Mouse (Mus musculus) limb, embryonic 13.5 days (tissue): ENCODE results near the gene Echdc1. TPM values are rescaled to one million over a fixed set of nuclear protein-coding genes. Genes with fewer than 3 reads are reported as not detected.

Experiments used
- ATAC-seq: fragments of 200-750 bp; cut with Nextera tagmentation; 2 replicates; pipeline ENCODE4 v1.8.0; 2017; ENCODE audit warnings: low read depth, moderate number of reproducible peaks, moderate TSS enrichment; ENCODE audit not compliant: low FRiP score
- H3K27ac ChIP-seq: fragments of 300-500 bp; sonication (generic); 2 replicates; pipeline ENCODE4 v1.5.1; 2015; ENCODE audit warnings: inconsistent platforms, mild to moderate bottlenecking, moderate library complexity
- H3K27me3 ChIP-seq: fragments of 300-500 bp; sonication (generic); 2 replicates; pipeline ENCODE4 v1.6.1; 2015; ENCODE audit warnings: mild to moderate bottlenecking, inconsistent platforms
- H3K36me3 ChIP-seq: fragments of 300-500 bp; sonication (generic); 2 replicates; pipeline ENCODE4 v1.6.1; 2015; ENCODE audit warnings: inconsistent platforms, mild to moderate bottlenecking, moderate library complexity
- H3K4me1 ChIP-seq: fragments of 300-500 bp; sonication (generic); 2 replicates; pipeline ENCODE4 v1.6.1; 2015; ENCODE audit warnings: inconsistent platforms
- H3K4me2 ChIP-seq: fragments of 300-500 bp; sonication (generic); replicated peaks from 2 replicates; pipeline ENCODE4 v1.6.1; 2015; ENCODE audit warnings: inconsistent platforms, mild to moderate bottlenecking, moderate library complexity
- H3K4me3 ChIP-seq: fragments of 300-500 bp; sonication (generic); 2 replicates; pipeline ENCODE4 v1.5.1; 2015; ENCODE audit warnings: moderate library complexity, mild to moderate bottlenecking, inconsistent platforms
- H3K9ac ChIP-seq: fragments of 300-500 bp; sonication (generic); 2 replicates; pipeline ENCODE4 v1.6.1; 2015; ENCODE audit warnings: mild to moderate bottlenecking, inconsistent platforms
- H3K9me3 ChIP-seq: fragments of 300-500 bp; sonication (generic); 2 replicates; pipeline ENCODE4 v1.6.1; 2016; ENCODE audit warnings: inconsistent platforms
- WGBS: fragments of 180-500 bp; shearing (Covaris S2); methylation state at CpG from one replicate; pipeline ENCODE4 v1.1.7; 2015; 5-methylcytosine and 5-hydroxymethylcytosine counted together
- polyA plus RNA-seq: library from polyadenylated mRNA; unstranded; fragments of >200 nt; fragmentation: Nextera tagmentation; extraction: Ambion mirVana; gene quantifications from 2 replicates; pipeline ENCODE4 v1.2.1, GENCODE M21; 2015

Echdc1 gene
- 17.1 and 18.6 TPM in 2 replicates for polyA plus RNA-seq

GRCm38 (mm10) chr10:29313064-29313638 is at the start of gene Echdc1:
Gene Echdc1, plus strand, starts transcription at chr10:29313166.
- ATAC-seq = peak; percentile 96
- Histone ChIP-seq H3K4me2 (peak within 1 kb of the TSS; percentile 69), H3K27ac (peak within 1 kb of the TSS; percentile 81), H3K27me3 (no peaks in the 10 kb centered on the region), H3K4me3 (peak within 1 kb of the TSS; percentile 64), H3K4me1 (peaks cover 9% of the 10 kb centered on the region; the same call in 1 of the 2 replicates), H3K9ac (peak within 1 kb of the TSS; percentile 76), H3K9me3 (no peaks in the 10 kb centered on the region), H3K36me3 (no peaks in the 10 kb centered on the region)
- WGBS = under 1% methylated on average over 47 of the region's 49 CpGs

GRCm38 (mm10) chr10:29281736-29282135 is 31.2 kb upstream of the Echdc1 start:
- Histone ChIP-seq H3K4me3 (no peak overlapping the region), H3K36me3 (no peaks in the 10 kb centered on the region), H3K9ac (no peak overlapping the region), H3K27ac (no peak overlapping the region), H3K4me2 (no peak overlapping the region), H3K9me3 (no peaks in the 10 kb centered on the region), H3K27me3 (no peaks in the 10 kb centered on the region), H3K4me1 (no peaks in the 10 kb centered on the region)
- no peak for ATAC-seq
- 64% methylated on average over 1 of the region's 1 CpGs for WGBS

- Histone ChIP-seq H3K36me3 (no peaks in the 10 kb centered on the region), H3K4me3 (no peak overlapping the region), H3K4me2 (no peak overlapping the region), H3K27me3 (no peaks in the 10 kb centered on the region), H3K9ac (no peak overlapping the region), H3K4me1 (no peaks in the 10 kb centered on the region), H3K27ac (no peak overlapping the region), H3K9me3 (no peaks in the 10 kb centered on the region)
- WGBS = 68% methylated on average over 1 of the region's 1 CpGs
- no peak for ATAC-seq
These were observed 27.2 kb upstream of the Echdc1 start for GRCm38 (mm10) chr10:29285757-29286156.

- H3K27ac ChIP-seq = no peak overlapping the region
- H3K4me1 ChIP-seq = no peaks in the 10 kb centered on the region
- H3K36me3 ChIP-seq = no peaks in the 10 kb centered on the region
- no peak overlapping the region for H3K9ac ChIP-seq
- no peak overlapping the region for H3K4me3 ChIP-seq
- H3K27me3 ChIP-seq = no peaks in the 10 kb centered on the region
- no peak overlapping the region for H3K4me2 ChIP-seq
- WGBS = 90% methylated on average over 4 of the region's 4 CpGs
- no peak for ATAC-seq
- H3K9me3 ChIP-seq = no peaks in the 10 kb centered on the region
These were observed 10.7 kb upstream of the Echdc1 start for GRCm38 (mm10) chr10:29302230-29302629.

- WGBS = 72% methylated on average over 4 of the region's 4 CpGs
- no peak overlapping the region for H3K9ac ChIP-seq
- no peaks in the 10 kb centered on the region for H3K9me3 ChIP-seq
- peak overlapping the region; percentile 69 for H3K4me2 ChIP-seq
- peaks cover 9% of the 10 kb centered on the region; the same call in 1 of the 2 replicates for H3K4me1 ChIP-seq
- ATAC-seq = no peak
- H3K27me3 ChIP-seq = no peaks in the 10 kb centered on the region
- no peak overlapping the region for H3K27ac ChIP-seq
- no peak overlapping the region for H3K4me3 ChIP-seq
- H3K36me3 ChIP-seq = no peaks in the 10 kb centered on the region
These were observed 1.3 kb upstream of the Echdc1 start for GRCm38 (mm10) chr10:29311480-29312219.

- H3K9ac ChIP-seq = no peak overlapping the region; the same call in 1 of the 2 replicates
- no peaks in the 10 kb centered on the region for H3K27me3 ChIP-seq
- WGBS = 39% methylated on average over 5 of the region's 5 CpGs
- H3K4me2 ChIP-seq = peak overlapping the region; percentile 69
- H3K4me1 ChIP-seq = peaks cover 9% of the 10 kb centered on the region; the same call in 1 of the 2 replicates
- no peak for ATAC-seq
- H3K27ac ChIP-seq = no peak overlapping the region
- peak overlapping the region; percentile 64 for H3K4me3 ChIP-seq
- H3K9me3 ChIP-seq = no peaks in the 10 kb centered on the region
- H3K36me3 ChIP-seq = no peaks in the 10 kb centered on the region
These were observed 939 bp downstream of the Echdc1 start for GRCm38 (mm10) chr10:29313905-29314304.

GRCm38 (mm10) chr10:29324817-29325216 is 11.9 kb downstream of the Echdc1 start:
- Histone ChIP-seq H3K4me3 (no peak overlapping the region), H3K4me1 (no peaks in the 10 kb centered on the region), H3K9me3 (no peaks in the 10 kb centered on the region), H3K27me3 (no peaks in the 10 kb centered on the region), H3K36me3 (no peaks in the 10 kb centered on the region), H3K27ac (no peak overlapping the region), H3K9ac (no peak overlapping the region), H3K4me2 (no peak overlapping the region)
- no peak for ATAC-seq
- 82% methylated on average over 2 of the region's 2 CpGs for WGBS

- no peak overlapping the region for H3K4me2 ChIP-seq
- WGBS = 42% methylated on average over 4 of the region's 4 CpGs
- no peaks in the 10 kb centered on the region for H3K9me3 ChIP-seq
- no peaks in the 10 kb centered on the region for H3K27me3 ChIP-seq
- no peak for ATAC-seq
- H3K36me3 ChIP-seq = no peaks in the 10 kb centered on the region
- H3K4me3 ChIP-seq = no peak overlapping the region
- no peak overlapping the region for H3K9ac ChIP-seq
- peaks cover 10% of the 10 kb centered on the region for H3K4me1 ChIP-seq
- H3K27ac ChIP-seq = no peak overlapping the region
These were observed 20.9 kb downstream of the Echdc1 start for GRCm38 (mm10) chr10:29333836-29334235.

- H3K27me3 ChIP-seq = no peaks in the 10 kb centered on the region
- peaks cover 10% of the 10 kb centered on the region for H3K4me1 ChIP-seq
- no peak overlapping the region for H3K27ac ChIP-seq
- 57% methylated on average over 4 of the region's 4 CpGs for WGBS
- no peak for ATAC-seq
- no peak overlapping the region for H3K9ac ChIP-seq
- H3K4me3 ChIP-seq = no peak overlapping the region
- peaks cover 5% of the 10 kb centered on the region; the same call in 1 of the 2 replicates for H3K36me3 ChIP-seq
- H3K9me3 ChIP-seq = no peaks in the 10 kb centered on the region
- H3K4me2 ChIP-seq = no peak overlapping the region
These were observed 25.5 kb downstream of the Echdc1 start for GRCm38 (mm10) chr10:29338355-29339056.

- 88% methylated on average over 4 of the region's 4 CpGs for WGBS
- peaks cover 37% of the 10 kb centered on the region for H3K36me3 ChIP-seq
- ATAC-seq = no peak
- H3K9ac ChIP-seq = no peak overlapping the region
- no peak overlapping the region for H3K4me3 ChIP-seq
- H3K9me3 ChIP-seq = no peaks in the 10 kb centered on the region
- H3K4me1 ChIP-seq = no peaks in the 10 kb centered on the region
- no peak overlapping the region for H3K4me2 ChIP-seq
- H3K27me3 ChIP-seq = no peaks in the 10 kb centered on the region
- no peak overlapping the region for H3K27ac ChIP-seq
These were observed 31.3 kb downstream of the Echdc1 start for GRCm38 (mm10) chr10:29344232-29344631.

- H3K4me3 ChIP-seq = no peak overlapping the region
- no peaks in the 10 kb centered on the region for H3K27me3 ChIP-seq
- no peak overlapping the region for H3K9ac ChIP-seq
- no peaks in the 10 kb centered on the region for H3K4me1 ChIP-seq
- ATAC-seq = no peak
- WGBS = 96% methylated on average over 7 of the region's 7 CpGs
- peaks cover 45% of the 10 kb centered on the region for H3K36me3 ChIP-seq
- no peak overlapping the region for H3K27ac ChIP-seq
- H3K9me3 ChIP-seq = no peaks in the 10 kb centered on the region
- no peak overlapping the region for H3K4me2 ChIP-seq
These were observed 33.7 kb downstream of the Echdc1 start for GRCm38 (mm10) chr10:29346638-29347037.

GRCm38 (mm10) chr10:29351420-29351819 is 38.5 kb downstream of the Echdc1 start:
- 89% methylated on average over 2 of the region's 2 CpGs for WGBS
- Histone ChIP-seq H3K36me3 (peaks cover 39% of the 10 kb centered on the region), H3K9ac (no peak overlapping the region), H3K27me3 (no peaks in the 10 kb centered on the region), H3K4me2 (no peak overlapping the region), H3K4me3 (no peak overlapping the region), H3K4me1 (no peaks in the 10 kb centered on the region), H3K27ac (no peak overlapping the region), H3K9me3 (no peaks in the 10 kb centered on the region)
- no peak for ATAC-seq
